Mouse (Mus musculus) layer of hippocampus, adult 2 months (tissue): ENCODE results near the gene Rhox2h. TPM values are rescaled to one million over a fixed set of nuclear protein-coding genes. Genes with fewer than 3 reads are reported as not detected.
"Not testable (repeated sequence)": the region's sequence is repeated elsewhere in the genome, so short reads cannot be mapped to it uniquely, and the experiment has no call there.

Experiments
- DNase-seq, 2 experiments: peaks; one replicate each; pipeline ENCODE4 v3.0.0; 2022; ENCODE audit warnings: low spot score in 2 of 2
- H3K27ac ChIP-seq: fragments of 200-600 bp; 2 replicates; pipeline ENCODE4 v1.8.1; 2022
- H3K4me3 ChIP-seq: fragments of 200-600 bp; 2 replicates; pipeline ENCODE4 v1.8.1; 2022; ENCODE audit warnings: mild to moderate bottlenecking
- CTCF ChIP-seq: fragments of 200-600 bp; conservative IDR thresholded peaks from 2 replicates; pipeline ENCODE4 v1.8.1; 2022; ENCODE audit warnings: antibody characterized with exemption, mild to moderate bottlenecking, moderate library complexity
- long read RNA-seq, 2 experiments: library from polyadenylated mRNA; stranded (forward); transcript quantifications; one replicate each; pipeline ENCODE4 v2.0.0; 2021; ENCODE audit warnings: borderline mapping rate in 2 of 2
- total RNA-seq, 2 experiments: library from RNA; stranded (reverse); gene quantifications; 2 replicates each; pipeline ENCODE4 v1.2.3; 2021

Gene Rhox2h
- total RNA-seq = not detected
- long read RNA-seq, experiment 1 = 0 reads
- long read RNA-seq, experiment 2 = 0 reads

GRCm38 (mm10) chrX:37673177-37673576, at the start of gene Rhox2h:
TSS of gene Rhox2h (minus strand) at chrX:37673277.
- not testable (repeated sequence) for H3K4me3 ChIP-seq, DNase-seq, H3K27ac ChIP-seq

GRCm38 (mm10) chrX:37701821-37702387, 28.8 kb upstream of the Rhox2h start:
- Histone ChIP-seq H3K4me3 (no peak overlapping the region), H3K27ac (no peak overlapping the region)
- TF ChIP-seq CTCF = no peak
- no peak for DNase-seq

DNA sequence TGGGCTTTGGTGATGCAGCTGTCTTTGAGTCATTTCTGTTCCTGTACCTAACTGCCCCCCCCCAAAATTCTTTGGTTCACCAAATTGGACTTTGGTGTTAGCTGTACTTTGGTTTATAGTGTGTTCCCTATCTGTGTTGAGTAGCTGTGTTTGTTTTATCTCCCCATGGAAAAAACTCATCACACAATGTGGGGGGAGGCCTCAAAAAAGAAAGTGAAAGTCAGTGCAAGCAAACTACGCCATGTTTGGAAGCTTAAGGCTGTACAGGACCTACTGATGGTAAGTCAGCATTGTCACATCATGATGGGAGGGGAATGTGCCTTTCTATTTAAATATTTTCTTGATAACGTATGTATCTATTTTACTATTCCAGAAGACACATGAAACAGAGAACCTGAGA, 19.2 kb upstream of the Rhox2h start:
- H3K4me3 ChIP-seq = no peak overlapping the region

DNA sequence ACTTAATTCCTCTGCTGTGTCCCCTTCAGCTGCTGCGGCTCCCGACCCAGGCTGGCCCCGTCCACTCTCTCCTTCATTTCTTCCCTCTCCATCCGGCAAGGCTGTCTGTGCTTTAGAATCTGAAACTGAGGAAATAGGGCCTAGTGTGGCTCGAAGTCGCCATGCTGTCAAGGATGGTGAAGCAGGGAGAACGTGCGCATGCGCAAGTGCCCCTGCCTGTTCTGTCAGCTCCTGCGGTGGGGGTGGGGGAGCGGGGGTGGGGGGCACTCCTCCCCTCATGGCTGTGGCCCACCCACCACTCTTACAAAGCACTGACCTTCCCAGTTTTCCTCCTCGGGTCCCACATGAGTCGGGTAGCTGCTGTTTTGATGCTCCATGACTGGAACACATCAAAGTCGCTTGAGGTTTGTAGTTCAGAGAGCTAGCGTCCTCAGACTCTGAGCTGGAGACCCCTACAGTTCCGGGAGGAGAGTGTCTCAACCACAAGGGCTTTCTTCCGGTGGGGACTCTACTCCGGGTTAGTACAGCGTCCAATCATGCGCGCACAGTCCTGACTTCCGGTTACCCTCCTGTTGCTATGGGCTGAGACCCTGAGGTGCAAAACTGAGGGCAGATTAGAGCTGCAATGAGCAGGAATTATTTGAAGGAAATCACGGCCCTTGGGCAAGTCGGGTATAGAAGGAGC, 10.1 kb upstream of the Rhox2h start:
- DNase-seq = no peak
- TF ChIP-seq CTCF = no peak
- Histone ChIP-seq H3K4me3 (no peak overlapping the region), H3K27ac (no peak overlapping the region)

More for the DNA sequence above, 19.2 kb upstream of the Rhox2h start:
- H3K27ac ChIP-seq = no peak overlapping the region
- DNase-seq = no peak
- no peak for TF ChIP-seq CTCF

GRCm38 (mm10) chrX:37668664-37669063, 4.4 kb downstream of the Rhox2h start, which contains the start of gene Rhox3h:
TSS of gene Rhox3h (minus strand) at chrX:37668764.
- H3K4me3 ChIP-seq, DNase-seq, H3K27ac ChIP-seq: not testable (repeated sequence)

DNA sequence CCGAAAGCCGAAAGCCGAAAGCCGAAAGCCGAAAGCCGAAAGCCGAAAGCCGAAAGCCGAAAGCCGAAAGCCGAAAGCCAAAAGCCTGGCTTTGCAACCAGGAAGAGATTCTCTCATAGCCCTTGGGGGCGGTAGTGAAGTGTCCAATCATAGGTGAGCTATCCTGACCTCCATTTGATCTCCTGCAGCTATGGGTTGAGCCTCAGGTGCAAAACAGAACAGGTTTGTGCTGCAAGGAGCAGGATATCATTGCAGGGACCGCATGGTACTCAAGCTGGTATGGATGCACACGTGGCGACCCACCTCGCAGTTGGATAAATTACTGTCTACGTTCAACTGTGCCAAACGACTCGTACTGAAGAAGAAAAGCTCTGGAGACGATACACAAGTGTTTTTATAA, 21.9 kb downstream of the Rhox2h start, which contains the start of gene Rhox4g:
Rhox4g (minus strand) TSS at position 101 of the 400 bp plus-strand sequence.
- DNase-seq = not testable (repeated sequence)

GRCm38 (mm10) chrX:37643370-37643769, 29.7 kb downstream of the Rhox2h start, which contains the start of gene Rhox2g:
TSS of gene Rhox2g (minus strand) at chrX:37643470.
- not testable (repeated sequence) for DNase-seq, H3K27ac ChIP-seq, H3K4me3 ChIP-seq

More for the DNA sequence above, 21.9 kb downstream of the Rhox2h start, which contains the start of gene Rhox4g:
- not testable (repeated sequence) for H3K27ac ChIP-seq, H3K4me3 ChIP-seq

DNA sequence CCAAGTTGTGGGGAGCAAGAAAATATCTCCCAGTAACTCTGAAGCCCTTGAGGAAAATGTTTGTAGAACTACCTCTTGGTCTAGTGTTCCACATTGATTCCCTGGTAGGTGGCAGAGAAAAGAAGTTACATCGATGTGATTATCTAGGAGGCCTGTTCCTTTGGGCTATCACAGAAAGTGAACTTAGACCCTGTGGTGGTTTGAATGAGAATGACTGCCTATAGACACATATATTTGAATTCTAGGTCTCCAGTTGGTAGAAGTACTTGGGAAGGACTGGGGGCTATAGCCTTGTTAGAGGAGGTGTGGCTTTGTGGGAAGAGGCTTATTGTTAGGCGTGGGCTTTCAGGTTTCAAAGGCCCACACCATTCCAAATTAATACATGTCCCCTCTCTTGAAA, 44.6 kb downstream of the Rhox2h start, which contains the start of gene Rhox3g:
Rhox3g (minus strand) TSS at position 101 of the 400 bp plus-strand sequence.
- not testable (repeated sequence) for H3K27ac ChIP-seq, DNase-seq, H3K4me3 ChIP-seq

Other genes with a start within 250 kb of the Rhox2h start
- not detected for gene Rhox4b, start 240.8 kb downstream of the Rhox2h start, total RNA-seq
- not detected for gene Rhox2c, start 219.6 kb downstream of the Rhox2h start, total RNA-seq
- gene Rhox3c, start 214.7 kb downstream of the Rhox2h start, total RNA-seq = not detected
- gene Rhox4c, start 192.9 kb downstream of the Rhox2h start, total RNA-seq = not detected
- gene Rhox2d, start 179.8 kb downstream of the Rhox2h start, total RNA-seq = not detected
- gene Rhox4d, start 158.9 kb downstream of the Rhox2h start, total RNA-seq = not detected
- gene Rhox2e, start 142.8 kb downstream of the Rhox2h start, total RNA-seq = not detected
- gene Rhox3e, start 131.3 kb downstream of the Rhox2h start, total RNA-seq = not detected
- gene Rhox4e, start 115.9 kb downstream of the Rhox2h start, total RNA-seq = not detected
- not detected for gene Rhox2f, start 101.9 kb downstream of the Rhox2h start, total RNA-seq
- not detected for gene Rhox3f, start 92.3 kb downstream of the Rhox2h start, total RNA-seq
- gene Rhox4f, start 65.6 kb downstream of the Rhox2h start, total RNA-seq = not detected
- gene Rhox3g, start 44.7 kb downstream of the Rhox2h start, total RNA-seq = not detected
- not detected for gene Rhox2g, start 29.8 kb downstream of the Rhox2h start, total RNA-seq
- not detected for gene Rhox4g, start 21.9 kb downstream of the Rhox2h start, total RNA-seq
- not detected for gene Rhox3h, start 4.5 kb downstream of the Rhox2h start, total RNA-seq
- gene Rhox5, start 131.6 kb upstream of the Rhox2h start, total RNA-seq = not detected
- not detected for gene Rhox6, start 153.6 kb upstream of the Rhox2h start, total RNA-seq
- not detected for gene Rhox7a, start 158.4 kb upstream of the Rhox2h start, total RNA-seq
- gene Rhox8, start 205.7 kb upstream of the Rhox2h start, total RNA-seq = not detected
- gene Rhox7b, start 224.0 kb upstream of the Rhox2h start, total RNA-seq = not detected
- gene Rhox9, start 228.5 kb upstream of the Rhox2h start, total RNA-seq = not detected